Mouse (Mus musculus): ENCODE data around the gene Pex11b. TPM values are rescaled to one million over a fixed set of nuclear protein-coding genes. Genes with fewer than 3 reads are reported as not detected.
"Not testable (repeated sequence)": the region's sequence is repeated elsewhere in the genome, so short reads cannot be mapped to it uniquely, and the experiment has no call there.

The Pex11b gene
- polyA plus RNA-seq, 1 experiment from 2014 or later, result 44.6 TPM

DNA sequence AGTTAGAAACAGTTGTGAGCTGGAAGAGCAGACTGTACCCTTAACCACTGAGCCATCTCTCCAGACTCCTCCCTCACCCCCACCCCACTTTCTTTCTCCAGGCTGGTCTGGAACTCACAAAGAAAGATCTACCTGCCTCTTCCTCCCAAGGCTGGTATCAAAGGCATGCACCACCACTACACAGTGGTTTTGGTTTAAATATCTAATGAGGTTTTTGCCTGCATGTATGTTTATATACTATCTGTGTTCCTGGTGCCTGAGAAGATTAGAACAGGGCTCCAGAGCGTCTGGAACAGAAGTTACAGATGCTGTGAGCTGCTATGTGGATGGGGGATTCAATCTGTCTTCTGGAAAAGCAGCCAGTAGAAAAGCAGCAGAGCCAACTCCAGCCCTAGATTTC, 1.2 kb upstream of the Pex11b start:
- no peak overlapping the region for H3K4me3 ChIP-seq
- DNase-seq (ENCODE audit: low spot score), result no peak
- H3K27me3 ChIP-seq (ENCODE audit: low read depth, poor library complexity, severe bottlenecking), result no peaks in the 10 kb centered on the region
- peaks cover 30% of the 10 kb centered on the region for H3K4me1 ChIP-seq
- WGBS, result 85% methylated on average over 1 of the region's 1 CpGs
- no peaks in the 10 kb centered on the region for H3K9me3 ChIP-seq (replicated peaks)
- H3K36me3 ChIP-seq, result peaks cover 57% of the 10 kb centered on the region
- H3K27ac ChIP-seq, result no peak overlapping the region

DNA sequence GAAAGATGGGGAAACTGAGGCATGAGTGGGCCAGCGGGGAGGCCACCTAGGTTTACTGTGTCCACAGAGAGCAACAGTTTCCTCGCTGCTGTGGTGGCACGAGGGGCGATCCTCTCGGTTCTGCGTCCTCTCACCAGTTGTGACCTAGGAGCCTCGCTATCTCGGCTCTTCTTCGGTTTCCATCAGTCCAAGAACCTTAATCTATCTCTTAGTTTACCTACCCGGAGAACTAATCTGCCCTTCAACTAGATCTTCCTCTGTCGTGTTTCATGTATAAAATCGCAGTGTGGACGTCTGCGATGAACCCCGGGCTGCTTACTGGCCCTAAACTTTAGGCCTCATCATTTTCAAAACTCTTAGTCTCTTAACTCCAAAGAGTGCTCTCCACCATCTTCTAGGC, 730 bp downstream of the Pex11b start:
- Histone ChIP-seq H3K4me1 (peaks cover 26% of the 10 kb centered on the region), H3K4me3 (peak overlapping the region; percentile 81), H3K9me3 (replicated peaks) (no peaks in the 10 kb centered on the region), H3K27ac (peak overlapping the region; percentile 93), H3K36me3 (peaks cover 70% of the 10 kb centered on the region), H3K27me3 (ENCODE audit: low read depth, poor library complexity, severe bottlenecking) (no peaks in the 10 kb centered on the region)
- no peak for DNase-seq (ENCODE audit: low spot score)
- WGBS, result 15% methylated on average over 15 of the region's 15 CpGs

DNA sequence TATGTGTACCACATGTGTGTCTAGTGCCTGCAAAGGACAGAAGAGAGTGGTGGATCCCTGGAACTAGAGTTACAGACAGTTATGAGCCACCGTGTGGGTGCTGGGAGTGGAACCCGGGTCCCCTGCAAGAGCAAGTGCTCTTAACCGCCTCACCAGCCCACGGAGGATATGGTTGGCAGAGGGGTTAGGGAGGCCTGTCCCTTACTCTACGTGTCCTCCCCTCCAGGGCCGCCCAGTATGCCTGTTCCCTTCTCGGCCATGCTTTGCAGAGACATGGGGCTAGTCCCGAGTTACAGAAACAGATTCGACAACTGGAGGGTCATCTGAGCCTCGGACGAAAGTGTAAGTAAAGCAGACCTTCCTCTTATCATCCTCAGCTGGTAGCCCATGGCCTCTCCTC, 1.3 kb downstream of the Pex11b start:
- H3K4me3 ChIP-seq, result peak overlapping the region; percentile 81
- H3K36me3 ChIP-seq, result peaks cover 70% of the 10 kb centered on the region
- H3K27ac ChIP-seq, result 0 out of 2 replicates have a peak overlapping the region, but pooled peaks have one; percentile 93
- H3K9me3 ChIP-seq (replicated peaks), result no peaks in the 10 kb centered on the region
- DNase-seq (ENCODE audit: low spot score), result no peak
- H3K27me3 ChIP-seq (ENCODE audit: low read depth, poor library complexity, severe bottlenecking), result no peaks in the 10 kb centered on the region
- H3K4me1 ChIP-seq, result peaks cover 22% of the 10 kb centered on the region
- WGBS, result 70% methylated on average over 11 of the region's 11 CpGs

DNA sequence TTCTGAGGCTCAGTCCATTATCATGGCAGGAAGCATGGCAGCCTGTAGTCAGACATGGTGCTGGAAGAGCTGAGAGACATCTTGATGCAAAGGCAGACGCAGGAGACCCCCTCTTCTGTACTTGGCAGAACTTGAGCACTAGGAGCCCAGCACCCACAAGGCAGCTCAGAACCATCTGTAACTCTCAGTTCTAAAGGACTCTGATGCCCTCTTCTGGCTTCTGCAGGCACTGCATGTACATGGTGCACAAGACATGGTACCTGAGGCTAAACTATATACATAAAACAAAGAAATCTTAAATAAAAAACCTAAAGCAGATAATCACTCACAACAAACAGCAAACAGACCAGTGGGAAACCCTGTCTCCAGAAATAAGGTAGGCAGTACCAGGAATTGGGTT, 4.0 kb downstream of the Pex11b start:
- peak; percentile 64 for DNase-seq (ENCODE audit: low spot score)
- no peaks in the 10 kb centered on the region for H3K27me3 ChIP-seq (ENCODE audit: low read depth, poor library complexity, severe bottlenecking)
- peaks cover 65% of the 10 kb centered on the region for H3K36me3 ChIP-seq
- peaks cover 22% of the 10 kb centered on the region for H3K4me1 ChIP-seq
- no peak overlapping the region for H3K4me3 ChIP-seq
- no peaks in the 10 kb centered on the region for H3K9me3 ChIP-seq (replicated peaks)
- 84% methylated on average over 1 of the region's 1 CpGs for WGBS
- H3K27ac ChIP-seq, result no peak overlapping the region

- H3K27me3 ChIP-seq (ENCODE audit: low read depth, poor library complexity, severe bottlenecking), result no peaks in the 10 kb centered on the region
- 70% methylated on average over 7 of the region's 7 CpGs for WGBS
Measured at GRCm38 (mm10) chr3:96645018-96645649, 10.0 kb downstream of the Pex11b start, which contains the start of gene Itga10. Itga10 (plus strand) TSS chr3:96645584.

GRCm38 (mm10) chr3:96647365-96647764, 12.2 kb downstream of the Pex11b start:
- H3K27ac ChIP-seq, result no peak overlapping the region
- peaks cover 30% of the 10 kb centered on the region for H3K36me3 ChIP-seq
- no peaks in the 10 kb centered on the region for H3K27me3 ChIP-seq (ENCODE audit: low read depth, poor library complexity, severe bottlenecking)
- no peak overlapping the region for H3K4me3 ChIP-seq
- H3K4me1 ChIP-seq, result peaks cover 3% of the 10 kb centered on the region
- WGBS, result 82% methylated on average over 3 of the region's 3 CpGs
- no peaks in the 10 kb centered on the region for H3K9me3 ChIP-seq (replicated peaks)
- DNase-seq (ENCODE audit: low spot score), result no peak

More at GRCm38 (mm10) chr3:96645018-96645649, 10.0 kb downstream of the Pex11b start, which contains the start of gene Itga10:
- DNase-seq (ENCODE audit: low spot score), result peak; percentile 40
- Histone ChIP-seq H3K36me3 (peaks cover 40% of the 10 kb centered on the region), H3K9me3 (replicated peaks) (no peaks in the 10 kb centered on the region), H3K27ac (no peak within 1 kb of the TSS), H3K4me3 (no peak within 1 kb of the TSS), H3K4me1 (peaks cover 3% of the 10 kb centered on the region)

DNA sequence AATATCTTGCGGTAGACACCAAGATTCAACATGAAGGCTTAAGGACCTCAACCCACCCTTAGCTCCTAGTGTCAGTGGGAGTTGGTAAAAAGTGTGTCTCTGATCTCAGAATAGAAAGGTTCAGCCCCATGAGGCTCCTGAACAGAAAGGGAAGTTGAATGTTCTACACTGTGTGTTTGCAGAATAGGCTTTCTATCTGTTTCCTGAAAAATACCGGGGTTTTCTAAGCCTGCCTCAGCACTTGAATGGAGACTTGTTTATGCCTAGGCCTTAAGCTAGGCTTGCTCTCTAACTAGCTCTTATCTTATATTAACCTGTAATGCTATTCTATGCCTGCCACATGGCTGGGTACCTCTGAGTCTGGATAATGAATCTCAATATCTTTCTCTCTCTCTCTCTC, 25.7 kb downstream of the Pex11b start:
- WGBS, result 81% methylated on average over 2 of the region's 2 CpGs
- Histone ChIP-seq H3K4me3 (no peak overlapping the region), H3K27ac (no peak overlapping the region), H3K9me3 (replicated peaks) (no peaks in the 10 kb centered on the region), H3K27me3 (ENCODE audit: low read depth, poor library complexity, severe bottlenecking) (0 out of 2 replicates have a peak, but pooled peaks cover 3% of the 10 kb centered on the region), H3K4me1 (peaks cover 14% of the 10 kb centered on the region), H3K36me3 (peaks cover 9% of the 10 kb centered on the region; the same call in 1 of the 2 replicates)
- DNase-seq (ENCODE audit: low spot score), result no peak

DNA sequence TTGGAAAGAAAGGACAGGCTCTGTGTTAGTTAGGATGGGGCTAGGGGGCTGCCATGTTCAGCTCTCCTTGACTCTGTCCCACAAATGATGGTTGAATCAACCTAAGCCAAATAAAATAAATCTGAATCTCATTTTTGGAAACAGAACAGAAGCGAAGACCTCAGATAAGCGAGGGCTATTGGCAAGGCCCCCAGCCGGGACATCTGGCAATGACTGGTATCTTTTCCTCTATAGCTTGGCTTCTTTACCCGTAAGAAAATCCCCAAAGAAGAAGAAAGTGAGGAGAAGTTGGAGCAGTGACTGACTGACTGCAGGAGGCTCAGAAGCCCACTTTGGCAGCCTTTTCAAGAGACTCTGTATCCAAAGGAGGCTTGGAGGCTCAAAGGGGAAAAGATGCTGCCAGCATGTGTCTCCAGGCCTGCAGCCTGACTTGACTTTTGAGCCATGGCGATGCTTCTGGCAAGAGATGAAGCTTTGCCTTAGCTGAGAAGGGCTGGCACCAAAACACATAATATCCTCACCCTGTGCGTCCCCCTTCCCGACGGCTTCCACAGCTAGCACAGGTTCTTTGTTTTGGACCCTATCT, 27.6 kb downstream of the Pex11b start:
- peak overlapping the region; percentile 42 for H3K4me3 ChIP-seq
- no peak for DNase-seq (ENCODE audit: low spot score)
- peak overlapping the region; percentile 66 for H3K27ac ChIP-seq
- no peaks in the 10 kb centered on the region for H3K9me3 ChIP-seq (replicated peaks)
- H3K27me3 ChIP-seq (ENCODE audit: low read depth, poor library complexity, severe bottlenecking), result 0 out of 2 replicates have a peak, but pooled peaks cover 3% of the 10 kb centered on the region
- peaks cover 14% of the 10 kb centered on the region for H3K4me1 ChIP-seq
- H3K36me3 ChIP-seq, result no peaks in the 10 kb centered on the region
- WGBS, result 50% methylated on average over 8 of the region's 8 CpGs

DNA sequence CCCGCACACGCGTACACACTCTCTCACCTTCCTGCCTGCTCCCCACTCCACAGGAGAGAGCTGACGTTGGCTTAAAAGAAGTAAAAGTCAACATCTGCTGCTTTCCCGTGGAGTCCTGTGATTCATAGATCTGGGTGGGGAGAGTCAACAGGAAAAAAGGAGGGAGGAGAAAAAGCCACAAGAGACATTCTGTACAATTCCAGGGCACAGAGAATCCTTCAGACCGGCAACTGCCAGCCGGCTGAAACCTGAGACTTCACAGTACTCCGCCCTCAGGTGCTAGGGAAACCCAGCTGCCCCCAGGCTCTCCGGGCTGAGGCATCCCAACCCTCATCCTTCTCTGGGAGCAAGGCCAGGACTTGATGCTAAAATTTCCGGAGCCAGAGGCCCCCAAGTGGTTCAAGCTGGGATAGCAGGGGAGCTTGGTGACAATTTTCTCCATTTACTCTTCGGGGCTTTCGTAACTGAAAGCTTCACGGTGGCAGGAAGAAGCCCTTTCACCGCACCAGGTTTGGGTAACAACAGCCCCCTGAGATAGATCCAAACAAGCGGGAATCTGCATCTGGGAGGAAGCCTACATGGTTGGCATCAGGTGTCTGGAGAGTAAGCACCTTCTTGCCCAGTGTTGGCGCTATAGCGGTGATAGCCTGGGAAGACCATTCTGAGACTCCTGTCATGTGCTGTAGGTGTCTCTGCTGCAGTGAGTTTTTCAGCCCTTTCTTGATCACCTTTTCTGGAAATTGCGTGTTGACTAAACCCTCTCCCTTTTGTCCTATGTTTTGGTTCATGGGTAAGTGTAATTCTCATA, 28.5 kb downstream of the Pex11b start:
- Histone ChIP-seq H3K27me3 (ENCODE audit: low read depth, poor library complexity, severe bottlenecking) (0 out of 2 replicates have a peak, but pooled peaks cover 3% of the 10 kb centered on the region), H3K27ac (peak overlapping the region; percentile 66), H3K4me3 (peak overlapping the region; percentile 42), H3K4me1 (peaks cover 14% of the 10 kb centered on the region), H3K36me3 (no peaks in the 10 kb centered on the region), H3K9me3 (replicated peaks) (no peaks in the 10 kb centered on the region)
- WGBS, result 8% methylated on average over 17 of the region's 18 CpGs
- peak; percentile 88 for DNase-seq (ENCODE audit: low spot score)

GRCm38 (mm10) chr3:96665732-96666363, 30.7 kb downstream of the Pex11b start:
- 89% methylated on average over 7 of the region's 7 CpGs for WGBS
- not testable (repeated sequence) for H3K27me3 ChIP-seq (ENCODE audit: low read depth, poor library complexity, severe bottlenecking)

DNA sequence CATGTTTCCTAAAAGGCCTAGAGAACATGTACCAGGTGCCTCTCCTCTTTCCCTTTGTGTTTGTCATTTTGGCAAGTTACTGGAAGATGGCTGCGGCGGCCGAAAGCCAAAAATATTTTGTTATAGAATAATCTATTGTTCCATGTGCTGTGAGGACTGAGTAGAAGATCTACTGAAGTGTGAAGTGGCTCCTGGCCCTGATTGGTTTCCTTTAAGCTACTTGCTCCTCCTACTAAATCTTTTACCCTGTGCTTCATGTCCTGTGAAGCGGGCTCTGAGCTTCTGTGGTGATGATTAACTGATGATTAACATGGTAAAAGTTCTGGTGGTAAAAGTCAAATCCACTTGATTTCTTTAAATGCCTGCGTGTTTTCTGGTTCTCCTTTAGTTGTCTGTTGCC, 31.7 kb downstream of the Pex11b start:
- H3K4me3 ChIP-seq, result no peak overlapping the region
- H3K4me1 ChIP-seq, result peaks cover 26% of the 10 kb centered on the region
- H3K9me3 ChIP-seq (replicated peaks), result no peaks in the 10 kb centered on the region
- peaks cover 21% of the 10 kb centered on the region for H3K27me3 ChIP-seq (ENCODE audit: low read depth, poor library complexity, severe bottlenecking)
- no peak overlapping the region for H3K27ac ChIP-seq
- H3K36me3 ChIP-seq, result no peaks in the 10 kb centered on the region
- 91% methylated on average over 5 of the region's 5 CpGs for WGBS
- DNase-seq (ENCODE audit: low spot score), result no peak

More at GRCm38 (mm10) chr3:96665732-96666363, 30.7 kb downstream of the Pex11b start:
- H3K9me3 ChIP-seq (replicated peaks); H3K36me3 ChIP-seq; DNase-seq (ENCODE audit: low spot score); H3K27ac ChIP-seq; H3K4me3 ChIP-seq: not testable (repeated sequence)
- peaks cover 26% of the 10 kb centered on the region for H3K4me1 ChIP-seq

GRCm38 (mm10) chr3:96667316-96667715, 32.1 kb downstream of the Pex11b start:
- peaks cover 26% of the 10 kb centered on the region for H3K4me1 ChIP-seq
- H3K9me3 ChIP-seq (replicated peaks), result no peaks in the 10 kb centered on the region
- H3K36me3 ChIP-seq, result no peaks in the 10 kb centered on the region
- 37% methylated on average over 1 of the region's 1 CpGs for WGBS
- no peak for DNase-seq (ENCODE audit: low spot score)
- H3K27ac ChIP-seq, result no peak overlapping the region
- H3K4me3 ChIP-seq, result no peak overlapping the region
- peaks cover 23% of the 10 kb centered on the region for H3K27me3 ChIP-seq (ENCODE audit: low read depth, poor library complexity, severe bottlenecking)
